ENCODE assay signal across 19 mouse cellular contexts in the genomic region with DNA sequence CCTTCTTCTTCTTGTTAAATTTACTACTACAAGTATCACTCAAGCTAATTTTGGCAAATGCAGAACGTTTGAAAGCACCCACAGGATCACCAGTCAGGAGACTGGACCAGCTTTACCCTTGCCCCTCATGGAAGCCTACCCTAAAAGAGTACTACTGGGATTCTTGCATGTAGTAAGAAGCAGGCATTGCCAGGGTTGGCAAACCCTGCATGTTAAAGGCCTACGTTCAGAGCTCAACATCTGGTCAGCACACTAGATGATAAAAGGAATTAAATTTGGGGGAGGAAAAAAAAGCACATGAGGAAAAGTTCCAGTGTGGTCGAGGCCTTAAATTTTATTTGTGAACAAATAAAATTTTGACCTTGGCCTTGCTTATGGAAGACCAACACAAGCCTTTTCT.
DNase-seq lines count a peak whose midpoint lies in the region; ATAC-seq and TF ChIP-seq lines count a peak whose summit lies in the region.
"Had no signal": no experiment of that assay in that cellular context is flagged by ENCODE, and none has a peak within 500 bp of the region (broad histone marks: within the 10 kb centered on the region; RNA-seq: fewer than 3 reads in every experiment).

No protein-coding gene starts in this region.

- no peak for TF ChIP-seq POLR2A in limb, embryonic 14.5 days (IDR thresholded peaks at IDR 0.05; ENCODE audit: borderline replicate concordance, extremely low read depth, insufficient read depth, insufficient read length)
- TF ChIP-seq POLR2A in thymus, adult 2 months (IDR thresholded peaks at IDR 0.05; ENCODE audit: control insufficient read depth, extremely low read depth, insufficient read depth, low read length, poor library complexity) = no peak

- no peaks in the 10 kb centered on the region for H3K9me3 ChIP-seq in embryonic facial prominence, embryonic 14.5 days (ENCODE audit: control insufficient read depth, low read length)
- no peaks in the 10 kb centered on the region for H3K9me3 ChIP-seq in limb, embryonic 14.5 days (ENCODE audit: control insufficient read depth, low read length)
- H3K9me3 ChIP-seq: forebrain, embryonic 12.5 days; heart, embryonic 10.5 days; heart, embryonic 15.5 days; hindbrain, embryonic 13.5 days had no signal

- peaks cover 21% of the 10 kb centered on the region for H3K4me1 ChIP-seq in embryonic facial prominence, embryonic 14.5 days (ENCODE audit: control insufficient read depth, insufficient read depth, low read length)
- H3K4me1 ChIP-seq in limb, embryonic 14.5 days (ENCODE audit: control insufficient read depth, insufficient read depth, low read length) = peaks cover 30% of the 10 kb centered on the region
- no peaks in the 10 kb centered on the region for H3K4me1 ChIP-seq in thymus, adult 2 months (replicated peaks; ENCODE audit: control insufficient read depth, insufficient read depth, low read length)
- H3K4me1 ChIP-seq: forebrain, embryonic 12.5 days; hindbrain, embryonic 13.5 days had no signal

- peak overlapping the region; percentile 42; the same call in 1 of the 2 replicates for H3K27ac ChIP-seq in embryonic facial prominence, embryonic 14.5 days (replicated peaks; ENCODE audit: low read depth, low read length)
- H3K27ac ChIP-seq in limb, embryonic 14.5 days (replicated peaks; ENCODE audit: low read depth, low read length) = peak overlapping the region; percentile 73
- no peak overlapping the region for H3K27ac ChIP-seq in thymus, adult 2 months (ENCODE audit: control insufficient read depth, insufficient read depth, low read length)
- H3K27ac ChIP-seq: forebrain, embryonic 12.5 days; gastrocnemius, adult 2 months; heart, embryonic 10.5 days; heart, embryonic 15.5 days; hindbrain, embryonic 13.5 days; hindbrain, postnatal 0 days had no signal

- no peak for ATAC-seq in embryonic facial prominence, embryonic 14.5 days (ENCODE audit: low read depth)
- peak; percentile 21; the same call in 1 of the 2 replicates for ATAC-seq in limb, embryonic 14.5 days (ENCODE audit: low FRiP score, low read depth)
- ATAC-seq: forebrain, embryonic 16.5 days; hindbrain, postnatal 0 days had no signal

- no peak for TF ChIP-seq CTCF in thymus, adult 2 months (IDR thresholded peaks at IDR 0.05; ENCODE audit: borderline replicate concordance, control insufficient read depth, extremely low read depth, insufficient read depth, low read length, poor library complexity)

- WGBS in embryonic facial prominence, embryonic 14.5 days = 52% methylated on average over 3 of the region's 3 CpGs
- WGBS in limb, embryonic 14.5 days = 20% methylated on average over 3 of the region's 3 CpGs
- 66% methylated on average over 3 of the region's 3 CpGs for WGBS in thymus, adult 2 months

- H3K4me3 ChIP-seq in embryonic facial prominence, embryonic 14.5 days (ENCODE audit: low read depth, low read length) = no peak overlapping the region
- no peak overlapping the region for H3K4me3 ChIP-seq in limb, embryonic 14.5 days (replicated peaks; ENCODE audit: low read length)
- no peak overlapping the region for H3K4me3 ChIP-seq in thymus, adult 2 months (ENCODE audit: control insufficient read depth, insufficient read depth, low read length)
- H3K4me3 ChIP-seq: forebrain, embryonic 12.5 days; gastrocnemius, adult 2 months; heart, embryonic 10.5 days; heart, embryonic 15.5 days; hindbrain, embryonic 13.5 days had no signal

- DNase-seq in kidney, postnatal 14 days = peak; percentile 8
- no peak for DNase-seq in kidney, postnatal 10 days
- DNase-seq in embryonic facial prominence, embryonic 14.5 days (ENCODE audit: low spot score) = no peak
- DNase-seq in limb, embryonic 14.5 days (ENCODE audit: low spot score) = peak; percentile 30
- no peak for DNase-seq in thymus, adult 2 months
- no peak for DNase-seq in gastrocnemius, adult 18-20 months (ENCODE audit: low spot score)
- DNase-seq: adrenal gland, postnatal 10 days; cerebellum, adult 18-20 months; cerebellum, adult 9-11 months; gastrocnemius, adult 2 months; gastrocnemius, postnatal 36 days; heart, adult 18-20 months; heart, postnatal 14 days had no signal

- no peaks in the 10 kb centered on the region for H3K36me3 ChIP-seq in embryonic facial prominence, embryonic 14.5 days (ENCODE audit: control insufficient read depth, insufficient read depth, low read length)
- H3K36me3 ChIP-seq in limb, embryonic 14.5 days (ENCODE audit: control insufficient read depth, insufficient read depth, low read length) = no peaks in the 10 kb centered on the region
- H3K36me3 ChIP-seq in thymus, adult 2 months (ENCODE audit: control insufficient read depth, insufficient read depth, low read length) = no peaks in the 10 kb centered on the region
- H3K36me3 ChIP-seq: forebrain, embryonic 12.5 days; heart, embryonic 10.5 days; heart, embryonic 15.5 days; hindbrain, embryonic 13.5 days had no signal

- H3K27me3 ChIP-seq in embryonic facial prominence, embryonic 14.5 days (replicated peaks; ENCODE audit: control insufficient read depth, insufficient read depth, low read length) = no peaks in the 10 kb centered on the region
- no peaks in the 10 kb centered on the region for H3K27me3 ChIP-seq in limb, embryonic 14.5 days (ENCODE audit: control insufficient read depth, insufficient read depth, low read length)
- H3K27me3 ChIP-seq in thymus, adult 2 months (ENCODE audit: control insufficient read depth, insufficient read depth, low read length) = no peaks in the 10 kb centered on the region
- H3K27me3 ChIP-seq: forebrain, embryonic 12.5 days; heart, embryonic 15.5 days; hindbrain, embryonic 13.5 days had no signal

- no peak overlapping the region for H3K9ac ChIP-seq in embryonic facial prominence, embryonic 14.5 days (ENCODE audit: low read depth, low read length)
- H3K9ac ChIP-seq in limb, embryonic 14.5 days (ENCODE audit: low read depth, low read length, severe bottlenecking) = no peak overlapping the region
- H3K9ac ChIP-seq: forebrain, embryonic 12.5 days; heart, embryonic 15.5 days; hindbrain, embryonic 13.5 days had no signal

- H3K4me2 ChIP-seq in embryonic facial prominence, embryonic 14.5 days (ENCODE audit: low read depth, low read length) = no peak overlapping the region
- no peak overlapping the region for H3K4me2 ChIP-seq in limb, embryonic 14.5 days (replicated peaks; ENCODE audit: low read depth, low read length, severe bottlenecking)
- H3K4me2 ChIP-seq: forebrain, embryonic 12.5 days; heart, embryonic 15.5 days; hindbrain, embryonic 13.5 days had no signal

Comparison
In these comparisons a context has a peak if more than half of its experiments do, and no peak if none do; other contexts are left out.
1. DNase-seq: peak in kidney, postnatal 14 days (single experiment) and limb, embryonic 14.5 days (single experiment); none in kidney, postnatal 10 days (single experiment), embryonic facial prominence, embryonic 14.5 days (single experiment), thymus, adult 2 months (single experiment) and gastrocnemius, adult 18-20 months (single experiment).